8 mouse cellular contexts compared by ENCODE assay signal in genomic region chr2:136485815-136486619, GRCm38 (mm10). TPM values are rescaled to one million over a fixed set of nuclear protein-coding genes. Genes with fewer than 3 reads are reported as not detected.
DNase-seq lines count a peak whose midpoint lies in the region; ATAC-seq and TF ChIP-seq lines count a peak whose summit lies in the region.

No protein-coding gene starts in this region.

- peak; percentile 68 for TF ChIP-seq CTCF in liver, postnatal 0 days (IDR thresholded peaks at IDR 0.05; ENCODE audit: low read depth)

- no peaks in the 10 kb centered on the region; the same call in 1 of the 2 replicates for H3K4me1 ChIP-seq in forebrain, embryonic 11.5 days (replicated peaks; ENCODE audit: control insufficient read depth, insufficient read depth, low read length)
- H3K4me1 ChIP-seq in liver, postnatal 0 days (ENCODE audit: insufficient read depth): no peaks in the 10 kb centered on the region

- H3K9me3 ChIP-seq in forebrain, embryonic 11.5 days (ENCODE audit: control insufficient read depth, low read length): no peaks in the 10 kb centered on the region
- H3K9me3 ChIP-seq in liver, postnatal 0 days (ENCODE audit: low read length): no peaks in the 10 kb centered on the region

- H3K27ac ChIP-seq in forebrain, embryonic 11.5 days (ENCODE audit: low read depth, low read length): no peak overlapping the region
- H3K27ac ChIP-seq in liver, postnatal 0 days (ENCODE audit: low read depth): no peak overlapping the region

- no peak for TF ChIP-seq EP300 in liver, postnatal 0 days (IDR thresholded peaks at IDR 0.05; ENCODE audit: low read depth)

- intact Hi-C loops in heart, postnatal 14 days (cut with DNase I): loop anchor here (2.0 to 10.0 kb wide), 5 partner anchors 111 to 1456 kb away; partner anchors contain the start of genes AL731706.2 and Jag1

- no peaks in the 10 kb centered on the region for H3K36me3 ChIP-seq in forebrain, embryonic 11.5 days (ENCODE audit: control insufficient read depth, insufficient read depth, low read length)
- no peaks in the 10 kb centered on the region for H3K36me3 ChIP-seq in liver, postnatal 0 days (replicated peaks; ENCODE audit: insufficient read depth, low read length)

- H3K27me3 ChIP-seq in forebrain, embryonic 11.5 days (ENCODE audit: control insufficient read depth, insufficient read depth, low read length): no peaks in the 10 kb centered on the region
- no peaks in the 10 kb centered on the region for H3K27me3 ChIP-seq in liver, postnatal 0 days (ENCODE audit: insufficient read depth, low read length)

- no peak overlapping the region for H3K4me3 ChIP-seq in forebrain, embryonic 11.5 days (ENCODE audit: low read depth, low read length)
- H3K4me3 ChIP-seq in liver, postnatal 0 days (ENCODE audit: low read depth, low read length): 0 out of 2 replicates have a peak overlapping the region, but pooled peaks have one; percentile 13

- H3K9ac ChIP-seq in forebrain, embryonic 11.5 days (ENCODE audit: low read length): no peak overlapping the region; the same call in 1 of the 2 replicates
- no peak overlapping the region for H3K9ac ChIP-seq in liver, postnatal 0 days (replicated peaks)

- ATAC-seq in forebrain, embryonic 11.5 days (replicated peaks; ENCODE audit: low FRiP score): peak; percentile 86
- ATAC-seq in liver, postnatal 0 days: peak; percentile 77
- ATAC-seq in erythroid progenitor cell, adult 5-6 weeks (replicated peaks; ENCODE audit: low FRiP score, poor library complexity, severe bottlenecking): no peak

- no peak overlapping the region for H3K4me2 ChIP-seq in forebrain, embryonic 11.5 days (ENCODE audit: low read depth, low read length, severe bottlenecking)
- H3K4me2 ChIP-seq in liver, postnatal 0 days (ENCODE audit: low read depth, low read length): 0 out of 2 replicates have a peak overlapping the region, but pooled peaks have one; percentile 38

- WGBS in forebrain, embryonic 11.5 days: 15% methylated on average over 6 of the region's 6 CpGs
- whole genome bisulfite sequencing in large intestine, adult 2 months: 10% methylated on average over 6 of the region's 6 CpGs
- 12% methylated on average over 6 of the region's 6 CpGs for WGBS in liver, postnatal 0 days (ENCODE audit: insufficient replicate concordance)

- DNase-seq in MN1 (ENCODE audit: low spot score): peak; percentile 85
- DNase-seq in c-Kit-positive CD71-positive TER-119-negative erythroid progenitor cells, embryonic 14.5 days (ENCODE audit: low read depth): peak; percentile 50
- DNase-seq in forebrain, embryonic 11.5 days (ENCODE audit: low spot score): peak; percentile 83
- DNase-seq in heart, postnatal 14 days: peak; percentile 66 to 77
- DNase-seq in large intestine, adult 2 months (ENCODE audit: low read depth, low spot score): peak; percentile 60
- DNase-seq in liver, postnatal 0 days: peak; percentile 65
- DNase-seq in ovary, adult 18-20 months (ENCODE audit: low spot score): peak; percentile 3

RNA-seq across cellular contexts. Expression of gene Ankef1, which starts 15.7 kb away (rescaled TPM):
- polyA plus RNA-seq in forebrain, embryonic 11.5 days (2014; fragmentation: Nextera tagmentation; extraction: Ambion mirVana): 0.57 and 0.76 TPM in 2 replicates
- total RNA-seq in heart, postnatal 14 days (2021): 1 to 10 TPM in 1 of 2 experiments, under 1 TPM in 1; 0.24 to 1.5 TPM
- polyA plus RNA-seq in large intestine, adult 2 months (2012; rRNA removed): 0.14 and 0.48 TPM in 2 replicates
- not detected in 2 replicates for polyA plus RNA-seq in liver, postnatal 0 days (2015; fragmentation: Nextera tagmentation; extraction: Ambion mirVana)
- not detected in 2 replicates for total RNA-seq in erythroid progenitor cell, adult 5-6 weeks (2015; ENCODE audit: low replicate concordance)
- not detected in 2 replicates for total RNA-seq in erythroid progenitor cell, adult 5-6 weeks (2017; ENCODE audit: low replicate concordance)

Comparison
In these comparisons a context has a peak if more than half of its experiments do, and no peak if none do; other contexts are left out.
1. DNase-seq: peak in every context shown above with its lines; median percentile 85 in MN1; 83 in forebrain, embryonic 11.5 days; 72 in heart, postnatal 14 days; 65 in liver, postnatal 0 days; 60 in large intestine, adult 2 months; 50 in c-Kit-positive CD71-positive TER-119-negative erythroid progenitor cells, embryonic 14.5 days; 3 in ovary, adult 18-20 months.